Mouse (Mus musculus): ENCODE results near the gene Smg9.

- no peak for TF ChIP-seq MAFK (IDR thresholded peaks at IDR 0.05; ENCODE audit: insufficient read depth, low read depth, low read length)
- TF ChIP-seq ZC3H11A (IDR thresholded peaks at IDR 0.05; ENCODE audit: borderline replicate concordance, low read depth, low read length): no peak
Observed at GRCm38 (mm10) chr7:24405649-24406048, 6.2 kb downstream of the Smg9 start.

Data from ES-E14 (cell line).